Mouse (Mus musculus): ENCODE results near the gene Ube2v1. TPM values are rescaled to one million over a fixed set of nuclear protein-coding genes. Genes with fewer than 3 reads are reported as not detected.

Ube2v1 gene
- polyA plus RNA-seq, 1 experiment, result 322 TPM

DNA sequence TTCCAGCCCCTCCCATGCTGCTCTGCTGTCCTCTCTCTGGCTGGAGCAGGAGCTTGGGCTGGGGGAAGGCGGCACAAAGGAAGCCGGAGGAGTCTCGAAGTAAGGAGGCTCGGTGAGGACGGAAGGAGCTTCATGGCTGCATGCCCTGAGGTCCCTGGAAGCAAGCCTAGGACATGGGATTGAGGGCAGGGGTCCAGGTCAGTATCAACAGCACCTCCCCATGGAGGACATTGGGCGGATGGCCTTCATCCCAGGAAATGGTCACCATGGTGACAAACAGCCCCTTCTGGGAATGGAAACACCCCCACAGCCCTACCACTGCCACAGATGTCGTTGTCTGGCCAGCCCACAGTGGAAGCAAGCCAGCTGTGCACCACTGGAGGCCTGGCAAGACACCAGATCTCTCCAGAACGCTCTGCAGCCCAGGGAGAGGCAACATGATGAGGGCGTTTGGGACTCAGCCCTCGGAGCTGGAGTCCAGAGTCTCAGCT lies 37.4 kb downstream of the Ube2v1 start:
- no peak for TF ChIP-seq REST (IDR thresholded peaks at IDR 0.05; ENCODE audit: insufficient read depth, insufficient read length)
- no peak for TF ChIP-seq MYOG (IDR thresholded peaks at IDR 0.05; ENCODE audit: control insufficient read depth in 1 of 3, insufficient read depth in 1 of 3, insufficient read length in 2 of 3, low read depth in 2 of 3)
- TF ChIP-seq SRF (IDR thresholded peaks at IDR 0.05; ENCODE audit: control insufficient read depth, insufficient read length, low read depth), result peak; percentile 25
- TF ChIP-seq TCF3 (IDR thresholded peaks at IDR 0.05; ENCODE audit: insufficient read length, low read depth), result no peak
- TF ChIP-seq USF1 (IDR thresholded peaks at IDR 0.05; ENCODE audit: low read depth), result no peak
- TF ChIP-seq MYOD1 (IDR thresholded peaks at IDR 0.05; ENCODE audit: control insufficient read depth in 1 of 3, insufficient read length in 2 of 3, low read depth in 2 of 3), result peak in 2 of 3 experiments; percentile 55 to 69
- TF ChIP-seq CEBPB (IDR thresholded peaks at IDR 0.05; ENCODE audit: insufficient read depth, poor library complexity, severe bottlenecking), result no peak
- no peak for TF ChIP-seq MAX (IDR thresholded peaks at IDR 0.05; ENCODE audit: low read depth)
- no peak for TF ChIP-seq TCF12 (IDR thresholded peaks at IDR 0.05; ENCODE audit: insufficient read depth, poor library complexity, severe bottlenecking)
- no peaks in the 10 kb centered on the region for H3K79me2 ChIP-seq (ENCODE audit: control insufficient read depth, insufficient read depth)
- no peak overlapping the region for H3K4me3 ChIP-seq
- no peaks in the 10 kb centered on the region for H3K27me3 ChIP-seq (ENCODE audit: control insufficient read depth, insufficient read depth, insufficient read length)
- H3K36me3 ChIP-seq (ENCODE audit: control insufficient read depth, insufficient read depth), result no peaks in the 10 kb centered on the region
- peak overlapping the region; percentile 61 for H3K4me2 ChIP-seq (ENCODE audit: low read depth)
- no peak overlapping the region for H3ac ChIP-seq (ENCODE audit: control insufficient read depth, insufficient read length)

DNA sequence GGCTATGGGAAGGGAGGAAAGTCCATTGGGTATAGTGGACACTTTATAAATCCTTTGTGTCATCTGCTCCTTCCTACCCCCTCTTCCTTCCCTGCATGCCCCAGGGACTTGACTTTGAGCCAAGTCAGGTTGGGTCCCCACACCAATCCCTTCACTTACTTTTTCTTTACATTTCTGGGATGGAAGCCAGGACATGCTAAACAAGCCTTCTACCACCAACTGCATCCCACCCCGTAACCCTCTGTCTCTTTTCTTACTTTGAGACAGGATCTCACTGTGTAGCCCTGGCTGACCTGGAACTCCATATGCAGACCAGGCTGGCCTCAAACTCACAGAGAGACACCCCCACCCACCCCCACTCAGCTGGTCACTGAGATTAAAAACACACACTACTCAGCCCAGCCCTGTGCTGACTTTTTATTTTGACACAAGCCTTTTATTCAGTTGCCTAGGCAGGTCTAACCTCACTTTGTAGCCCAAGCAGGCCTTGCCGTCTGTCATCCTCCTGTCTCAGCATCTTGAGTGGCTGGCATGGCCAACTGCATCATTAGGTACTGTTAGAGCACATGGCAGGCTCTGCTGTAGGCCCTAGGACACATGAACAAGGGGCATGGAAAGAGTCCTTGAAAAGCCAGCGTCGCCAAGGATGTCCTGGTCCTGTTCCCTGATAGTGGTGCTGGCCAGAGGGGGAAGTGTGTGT lies 38.2 kb downstream of the Ube2v1 start:
- Histone ChIP-seq H3K4me3 (no peak overlapping the region), H3K4me2 (ENCODE audit: low read depth) (peak overlapping the region; percentile 61)
- TF ChIP-seq REST (IDR thresholded peaks at IDR 0.05; ENCODE audit: insufficient read depth, insufficient read length), result no peak
- TF ChIP-seq MAX (IDR thresholded peaks at IDR 0.05; ENCODE audit: low read depth), result no peak
- TF ChIP-seq E2F4 (IDR thresholded peaks at IDR 0.05; ENCODE audit: insufficient read depth), result no peak
- no peak for TF ChIP-seq MYOG (IDR thresholded peaks at IDR 0.05; ENCODE audit: control insufficient read depth in 1 of 3, insufficient read depth in 1 of 3, insufficient read length in 2 of 3, low read depth in 2 of 3)
- no peak for TF ChIP-seq MYOD1 (IDR thresholded peaks at IDR 0.05; ENCODE audit: control insufficient read depth in 1 of 3, insufficient read length in 2 of 3, low read depth in 2 of 3)

GRCm38 (mm10) chr2:167588774-167589577 lies 42.9 kb downstream of the Ube2v1 start:
- H3K36me3 ChIP-seq (ENCODE audit: control insufficient read depth, insufficient read depth), result no peaks in the 10 kb centered on the region
- no peak overlapping the region for H3K4me2 ChIP-seq (ENCODE audit: low read depth)
- no peak overlapping the region for H3ac ChIP-seq (ENCODE audit: control insufficient read depth, insufficient read length)
- no peaks in the 10 kb centered on the region for H3K27me3 ChIP-seq (ENCODE audit: control insufficient read depth, insufficient read depth, insufficient read length)
- no peak for TF ChIP-seq TCF3 (IDR thresholded peaks at IDR 0.05; ENCODE audit: insufficient read length, low read depth)
- TF ChIP-seq E2F4 (IDR thresholded peaks at IDR 0.05; ENCODE audit: insufficient read depth), result no peak
- no peak for TF ChIP-seq SRF (IDR thresholded peaks at IDR 0.05; ENCODE audit: control insufficient read depth, insufficient read length, low read depth)
- TF ChIP-seq MYOD1 (IDR thresholded peaks at IDR 0.05; ENCODE audit: control insufficient read depth in 1 of 3, insufficient read length in 2 of 3, low read depth in 2 of 3), result peak in 1 of 3 experiments; percentile 9
- peak in 1 of 3 experiments; percentile 12 for TF ChIP-seq MYOG (IDR thresholded peaks at IDR 0.05; ENCODE audit: control insufficient read depth in 1 of 3, insufficient read depth in 1 of 3, insufficient read length in 2 of 3, low read depth in 2 of 3)
- H3K79me2 ChIP-seq (ENCODE audit: control insufficient read depth, insufficient read depth), result no peaks in the 10 kb centered on the region
- no peak overlapping the region for H3K4me3 ChIP-seq

More for the DNA sequence above, 38.2 kb downstream of the Ube2v1 start:
- Histone ChIP-seq H3K79me2 (ENCODE audit: control insufficient read depth, insufficient read depth) (no peaks in the 10 kb centered on the region), H3ac (ENCODE audit: control insufficient read depth, insufficient read length) (no peak overlapping the region), H3K27me3 (ENCODE audit: control insufficient read depth, insufficient read depth, insufficient read length) (no peaks in the 10 kb centered on the region), H3K36me3 (ENCODE audit: control insufficient read depth, insufficient read depth) (no peaks in the 10 kb centered on the region)

GRCm38 (mm10) chr2:167586976-167587375 lies 44.9 kb downstream of the Ube2v1 start:
- no peak for TF ChIP-seq REST (IDR thresholded peaks at IDR 0.05; ENCODE audit: insufficient read depth, insufficient read length)
- peak; percentile 19; the same call in 1 of the 2 replicates for TF ChIP-seq CEBPB (IDR thresholded peaks at IDR 0.05; ENCODE audit: insufficient read depth, poor library complexity, severe bottlenecking)
- H3K27me3 ChIP-seq (ENCODE audit: control insufficient read depth, insufficient read depth, insufficient read length), result no peaks in the 10 kb centered on the region
- no peaks in the 10 kb centered on the region for H3K79me2 ChIP-seq (ENCODE audit: control insufficient read depth, insufficient read depth)
- no peaks in the 10 kb centered on the region for H3K36me3 ChIP-seq (ENCODE audit: control insufficient read depth, insufficient read depth)
- no peak overlapping the region for H3K4me3 ChIP-seq
- no peak overlapping the region for H3K4me2 ChIP-seq (ENCODE audit: low read depth)
- H3ac ChIP-seq (ENCODE audit: control insufficient read depth, insufficient read length), result no peak overlapping the region

DNA sequence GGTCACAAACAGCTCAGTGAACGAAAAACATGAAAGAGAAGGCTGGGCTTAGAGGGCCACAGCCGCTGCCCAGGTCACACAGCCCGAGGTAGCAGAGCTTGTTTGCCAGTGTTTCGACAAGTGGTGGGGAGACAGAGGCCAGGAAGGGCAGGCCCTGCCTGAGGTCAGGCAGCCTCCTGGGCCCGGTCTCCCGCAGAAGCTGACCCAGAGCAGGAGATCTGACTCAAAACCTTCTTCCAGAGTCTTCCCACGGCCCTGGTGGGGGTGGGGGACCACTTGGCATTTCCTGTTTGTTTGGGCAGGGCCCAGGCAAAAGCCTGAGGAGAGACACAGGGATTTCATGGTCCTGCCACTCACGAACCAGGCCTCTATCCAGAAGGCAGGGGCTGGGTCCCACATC lies 45.9 kb downstream of the Ube2v1 start:
- Histone ChIP-seq H3K79me2 (ENCODE audit: control insufficient read depth, insufficient read depth) (no peaks in the 10 kb centered on the region), H3K36me3 (ENCODE audit: control insufficient read depth, insufficient read depth) (no peaks in the 10 kb centered on the region), H3ac (ENCODE audit: control insufficient read depth, insufficient read length) (no peak overlapping the region), H3K27me3 (ENCODE audit: control insufficient read depth, insufficient read depth, insufficient read length) (no peaks in the 10 kb centered on the region), H3K4me2 (ENCODE audit: low read depth) (peak overlapping the region; percentile 15), H3K4me3 (no peak overlapping the region)
- no peak for TF ChIP-seq TCF12 (IDR thresholded peaks at IDR 0.05; ENCODE audit: insufficient read depth, poor library complexity, severe bottlenecking)
- TF ChIP-seq POLR2A (IDR thresholded peaks at IDR 0.05; ENCODE audit: insufficient read length, low read depth), result peak; percentile 54
- TF ChIP-seq USF1 (IDR thresholded peaks at IDR 0.05; ENCODE audit: low read depth), result no peak
- no peak for TF ChIP-seq MYOG (IDR thresholded peaks at IDR 0.05; ENCODE audit: control insufficient read depth in 1 of 3, insufficient read depth in 1 of 3, insufficient read length in 2 of 3, low read depth in 2 of 3)
- peak; percentile 13 for TF ChIP-seq POLR2AphosphoS2 (IDR thresholded peaks at IDR 0.05; ENCODE audit: insufficient read length, low read depth)

All from myocyte (in vitro differentiated cells).